Mouse (Mus musculus) cerebellum, postnatal 14 days (tissue): ENCODE data around the gene Ppp4r1.
A peak's percentile ranks its signal among the peaks of the same experiment; 100 is the strongest.

Experiments
- DNase-seq, 2 experiments: peaks; one replicate each; pipeline ENCODE4 v3.0.0; 2021; ENCODE audit warnings: mixed read lengths in 2 of 2

Gene Ppp4r1

DNA sequence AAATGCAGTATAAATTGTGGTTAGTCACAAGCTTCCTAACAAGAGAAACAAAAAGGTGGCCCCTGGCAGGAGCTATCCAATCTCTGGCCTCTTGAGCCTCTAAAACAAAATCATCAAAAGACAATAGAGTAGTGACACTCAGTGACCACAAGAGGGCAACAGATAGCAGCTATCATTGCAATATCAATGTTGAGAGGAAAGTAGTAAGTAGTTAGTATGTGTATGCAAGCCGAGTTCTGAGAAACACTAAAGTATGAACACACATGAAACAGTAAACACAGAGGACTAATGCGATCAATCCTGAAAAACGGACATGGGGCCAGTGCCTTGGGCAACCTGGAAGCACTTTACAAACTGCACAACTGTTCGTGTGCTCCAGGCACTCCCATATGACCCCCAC lies 82.4 kb downstream of the Ppp4r1 start:
- peak; percentile 51 to 64 for DNase-seq

GRCm38 (mm10) chr17:65865265-65865664 lies 82.9 kb downstream of the Ppp4r1 start:
- no peak for DNase-seq

DNA sequence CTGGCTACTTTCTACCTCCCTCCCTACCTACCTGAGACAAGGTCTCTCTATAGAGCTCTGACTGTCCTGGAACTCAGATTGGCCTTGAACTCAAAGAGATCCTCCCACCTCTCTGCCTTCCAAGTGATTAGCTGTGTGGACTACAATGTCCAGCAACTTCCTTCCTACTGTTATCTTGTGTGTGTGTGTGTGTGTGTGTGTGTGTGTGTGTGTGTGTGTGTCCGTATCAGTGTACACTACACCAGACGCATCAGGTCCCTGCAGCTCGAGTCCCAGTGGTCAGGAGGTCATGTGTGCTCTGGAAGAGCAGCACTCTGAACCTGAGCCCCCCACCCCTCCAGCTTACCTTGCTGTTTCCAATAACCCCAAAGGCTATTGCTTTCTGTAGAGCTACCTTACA lies 83.8 kb downstream of the Ppp4r1 start:
- no peak for DNase-seq

DNA sequence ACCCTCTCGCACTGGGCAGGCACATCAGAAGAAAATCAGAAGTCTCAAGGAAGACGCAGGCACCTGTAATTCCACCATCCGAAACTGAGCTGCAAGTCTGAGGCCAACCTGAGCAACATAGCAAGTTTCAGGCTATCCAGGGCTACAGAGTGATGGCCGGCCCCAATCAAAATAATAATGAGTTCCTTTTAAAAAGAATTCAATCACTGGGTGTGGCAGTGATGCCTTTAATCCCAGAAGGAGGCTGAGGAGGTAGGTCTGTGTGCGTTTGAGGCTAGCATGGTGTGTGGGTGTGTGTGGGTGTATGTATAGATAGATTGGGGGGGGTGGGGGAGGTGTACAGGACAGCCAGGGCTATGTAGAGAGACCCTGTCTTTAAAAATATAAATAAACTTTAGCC lies 85.6 kb downstream of the Ppp4r1 start:
- DNase-seq: no peak

DNA sequence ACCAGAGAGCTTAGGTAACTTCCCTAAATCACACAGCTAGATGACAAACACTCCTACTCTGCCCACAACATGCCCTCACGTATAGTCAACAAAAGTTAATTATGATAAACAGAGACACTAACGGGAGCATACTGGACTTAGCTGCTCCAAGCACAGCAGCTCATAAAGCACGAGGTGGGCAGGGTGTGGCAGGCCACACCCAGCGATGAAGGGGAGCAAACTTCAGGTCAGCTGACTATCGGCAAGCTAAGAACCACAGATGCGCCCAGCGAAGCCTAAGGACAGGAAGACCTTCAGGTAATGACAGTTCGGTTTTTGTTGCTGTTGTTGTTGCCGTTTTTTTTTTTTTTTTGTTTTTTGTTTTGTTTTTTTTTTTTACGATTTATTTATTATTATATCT lies 87.3 kb downstream of the Ppp4r1 start:
- no peak for DNase-seq

GRCm38 (mm10) chr17:65870146-65870545 lies 87.8 kb downstream of the Ppp4r1 start:
- DNase-seq: peak; percentile 80 to 93

- DNase-seq: no peak
Measured at GRCm38 (mm10) chr17:65871641-65872041, 89.3 kb downstream of the Ppp4r1 start.

DNA sequence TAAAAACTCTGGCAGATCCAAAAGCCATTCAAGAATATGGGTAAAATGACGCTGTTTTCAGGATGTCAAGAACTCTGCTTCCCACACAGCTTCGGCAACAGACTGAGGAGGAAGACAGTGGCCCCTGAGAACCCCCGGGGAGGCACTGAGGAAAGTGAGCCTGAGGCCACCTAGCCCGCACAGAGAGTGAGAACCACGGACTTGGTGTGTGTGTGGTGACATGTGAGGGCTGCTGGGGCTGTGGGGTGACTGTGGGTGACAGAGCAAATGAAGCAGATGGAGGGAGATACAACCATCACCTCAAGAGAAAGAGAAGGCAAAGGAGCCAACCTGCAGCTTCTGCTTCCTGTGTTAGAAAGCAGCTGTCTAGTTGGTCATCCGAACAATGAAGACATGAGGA lies 89.7 kb downstream of the Ppp4r1 start:
- no peak for DNase-seq

- peak; percentile 57 to 75 for DNase-seq
Measured at GRCm38 (mm10) chr17:65872652-65873051, 90.3 kb downstream of the Ppp4r1 start.

GRCm38 (mm10) chr17:65873156-65873555 lies 90.8 kb downstream of the Ppp4r1 start:
- no peak for DNase-seq

DNA sequence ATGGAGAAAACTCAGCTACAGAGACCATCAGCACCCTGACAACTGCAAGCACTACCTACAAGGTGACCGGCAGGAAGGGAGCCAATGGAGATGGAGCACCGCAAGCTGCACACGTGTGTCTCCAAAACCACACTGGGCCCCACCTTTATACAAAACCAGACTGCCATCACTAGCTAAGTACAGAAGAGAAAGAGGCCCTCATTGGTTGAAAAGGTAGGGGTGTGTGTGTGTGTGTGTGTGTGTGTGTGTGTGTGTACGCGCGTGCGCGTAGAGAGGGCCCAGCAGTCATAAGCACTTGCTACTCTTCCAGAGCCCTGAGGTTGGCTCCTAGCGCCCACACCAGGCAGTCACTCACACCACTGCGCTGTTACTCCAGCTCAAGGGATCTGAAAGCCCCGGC lies 91.5 kb downstream of the Ppp4r1 start:
- no peak for DNase-seq

DNA sequence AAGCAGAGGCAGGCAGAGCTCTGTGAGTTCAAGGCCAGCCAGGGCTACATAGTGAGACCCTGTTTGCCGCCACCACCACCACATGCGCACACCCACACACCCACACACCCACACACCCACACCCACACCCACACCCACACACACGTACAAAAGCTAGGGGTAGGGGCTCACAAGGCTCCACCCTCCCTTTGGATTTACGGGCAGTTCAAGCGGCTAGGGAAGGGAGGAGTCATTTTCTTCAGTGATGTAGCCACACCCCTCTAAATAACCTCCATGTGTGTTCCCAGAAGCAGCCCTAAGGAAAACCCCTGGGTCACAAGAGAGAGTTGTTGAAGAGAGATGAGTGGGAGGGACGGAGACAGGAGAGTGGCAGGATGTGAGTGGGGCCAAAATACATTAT lies 94.7 kb downstream of the Ppp4r1 start:
- DNase-seq: no peak

DNA sequence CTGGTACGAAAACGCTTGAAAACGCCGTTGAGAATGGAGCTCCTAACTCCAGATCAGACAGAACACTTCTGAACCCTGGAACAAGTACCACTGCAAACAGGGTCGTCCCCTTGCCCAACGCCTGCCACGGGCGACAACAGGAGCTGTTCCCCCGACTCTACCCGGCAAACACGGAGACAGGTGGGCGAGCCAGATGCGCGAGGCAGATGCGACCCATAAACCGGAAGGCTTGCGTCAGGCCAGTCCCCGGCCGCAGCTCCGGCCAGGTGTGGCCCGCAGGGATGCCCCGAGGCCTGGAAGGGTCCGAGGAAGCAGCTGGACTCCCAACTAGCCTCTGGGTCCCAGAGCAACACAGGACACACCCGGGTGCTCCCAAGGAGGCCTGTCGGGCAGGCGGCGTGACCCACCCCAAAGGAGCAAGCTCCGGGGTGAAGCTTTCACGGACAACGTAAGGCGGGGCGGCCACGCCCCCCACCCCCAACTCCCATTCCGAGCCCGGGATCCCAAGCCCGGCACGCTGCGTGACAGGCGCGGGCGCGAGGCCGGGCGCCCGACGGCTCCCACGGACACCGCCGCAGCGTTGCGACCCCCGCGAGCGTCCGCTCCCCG lies 101.8 kb downstream of the Ppp4r1 start:
- no peak for DNase-seq

- DNase-seq: peak; percentile 99 to 100
Measured at GRCm38 (mm10) chr17:65884691-65885397, 102.5 kb downstream of the Ppp4r1 start.

- no peak for DNase-seq
Measured at GRCm38 (mm10) chr17:65885398-65885696, 103.0 kb downstream of the Ppp4r1 start.

GRCm38 (mm10) chr17:65885697-65886529 lies 103.5 kb downstream of the Ppp4r1 start, which contains the start of gene Ralbp1:
Gene Ralbp1 (minus strand): TSS chr17:65885798.
- peak; percentile 55 to 62 for DNase-seq

DNA sequence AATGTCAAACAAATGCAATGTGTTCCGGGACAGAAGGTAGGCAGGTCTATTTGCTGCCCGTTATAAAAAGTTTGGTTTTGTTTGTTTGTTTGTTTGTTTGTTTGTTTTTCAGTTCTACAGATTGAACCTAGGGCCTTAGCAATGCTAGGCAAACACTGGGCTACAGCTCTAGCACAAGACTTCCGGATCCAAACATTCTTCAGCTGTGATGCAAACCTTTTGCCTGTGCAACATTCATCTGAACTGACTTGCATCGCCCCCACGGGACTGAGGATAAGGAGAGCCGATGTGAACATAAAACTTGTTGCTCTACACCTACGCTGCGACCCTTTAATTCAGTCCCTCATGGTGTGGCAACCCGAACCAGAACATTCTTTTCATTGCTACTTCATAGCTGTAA lies 104.2 kb downstream of the Ppp4r1 start:
- no peak for DNase-seq

DNA sequence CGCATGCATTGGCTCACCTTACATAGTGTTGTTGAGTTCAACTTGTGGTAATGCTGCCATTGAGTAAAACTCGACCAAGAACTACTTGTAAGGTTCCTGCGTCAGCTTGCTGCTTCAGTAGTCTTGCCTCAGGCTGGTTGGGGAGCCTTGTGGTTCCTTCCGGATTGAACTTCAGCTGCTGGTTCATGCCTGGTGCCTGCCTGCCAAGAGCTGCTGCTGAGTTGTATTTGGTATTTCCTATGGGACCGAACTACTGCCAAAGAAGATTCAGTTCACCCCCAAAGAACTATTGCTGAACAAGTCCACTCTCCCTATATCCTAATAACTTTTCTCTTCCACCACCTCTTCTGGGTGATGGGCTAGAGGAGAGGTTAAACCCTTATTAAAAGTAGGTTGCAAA lies 107.1 kb downstream of the Ppp4r1 start:
- no peak for DNase-seq
